Mouse (Mus musculus) left cerebral cortex, adult 18-20 months (tissue): ENCODE data around the gene Lhx1. TPM values are rescaled to one million over a fixed set of nuclear protein-coding genes. Genes with fewer than 3 reads are reported as not detected.

Experiments
- DNase-seq, 2 experiments: peaks; one replicate each; pipeline ENCODE4 v3.0.0; 2021 to 2022; ENCODE audit warnings: low spot score in 2 of 2, mixed read lengths in 1 of 2
- total RNA-seq, 2 experiments: library from RNA; stranded (reverse); gene quantifications; 2 replicates each; pipeline ENCODE4 v1.2.3; 2021

Gene Lhx1
- total RNA-seq, 2 experiments from 2014 or later = not detected

GRCm38 (mm10) chr11:84526976-84527860 lies 1.9 kb upstream of the Lhx1 start:
- DNase-seq = no peak

DNA sequence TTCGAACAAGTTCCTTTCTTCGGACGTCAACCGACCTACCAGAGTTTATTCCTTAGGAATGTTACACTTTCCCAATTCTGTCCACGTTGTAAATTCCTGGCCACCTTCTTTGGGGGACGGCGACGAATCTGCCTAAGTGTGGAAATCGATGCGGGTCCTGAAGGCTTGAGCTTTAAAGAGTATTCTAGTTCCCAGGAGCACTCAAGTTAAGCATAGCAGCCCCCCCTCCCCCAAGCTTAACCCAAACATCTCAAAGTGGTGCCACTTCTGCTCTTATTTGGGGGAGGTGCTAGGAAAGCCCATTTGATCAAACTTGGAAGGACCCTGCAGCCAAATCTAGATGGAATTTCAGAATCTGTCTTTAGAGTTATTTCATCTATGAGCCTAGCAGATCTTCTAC lies 1.1 kb upstream of the Lhx1 start:
- DNase-seq = no peak

GRCm38 (mm10) chr11:84524511-84525270 lies 644 bp downstream of the Lhx1 start:
- no peak for DNase-seq

GRCm38 (mm10) chr11:84523841-84524510 lies 1.4 kb downstream of the Lhx1 start:
- DNase-seq = no peak

DNA sequence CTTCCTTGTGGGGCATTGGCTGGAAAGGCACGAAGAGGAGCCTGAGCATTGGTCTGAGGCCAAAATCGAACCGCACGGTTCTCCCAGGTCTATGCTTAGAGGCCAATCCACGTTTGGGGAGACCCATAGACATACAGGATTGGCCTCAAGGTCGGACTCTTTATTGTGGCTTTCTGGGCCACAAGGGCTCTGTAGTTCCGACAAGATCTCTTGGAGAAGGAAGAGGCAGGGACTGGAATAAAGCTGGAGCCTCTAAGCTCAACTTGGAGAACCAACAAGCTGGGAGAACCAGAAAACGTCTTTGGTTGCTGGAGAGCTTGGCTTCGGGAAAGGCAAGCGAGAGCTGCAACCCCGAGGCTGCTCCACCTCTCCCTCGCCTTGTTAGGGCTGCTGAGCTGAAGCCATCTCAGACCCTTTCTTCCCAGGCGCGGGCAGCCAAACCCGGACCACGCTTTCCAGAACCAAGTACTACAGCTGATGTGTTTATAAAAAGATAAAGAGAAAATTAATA lies 2.0 kb downstream of the Lhx1 start:
- no peak for DNase-seq

GRCm38 (mm10) chr11:84522577-84523320 lies 2.6 kb downstream of the Lhx1 start:
- DNase-seq = no peak

GRCm38 (mm10) chr11:84521751-84522299 lies 3.5 kb downstream of the Lhx1 start:
- DNase-seq = no peak

GRCm38 (mm10) chr11:84521071-84521390 lies 4.3 kb downstream of the Lhx1 start:
- DNase-seq = no peak

- DNase-seq = no peak
These were observed 4.9 kb downstream of the Lhx1 start for GRCm38 (mm10) chr11:84520269-84521070.

DNA sequence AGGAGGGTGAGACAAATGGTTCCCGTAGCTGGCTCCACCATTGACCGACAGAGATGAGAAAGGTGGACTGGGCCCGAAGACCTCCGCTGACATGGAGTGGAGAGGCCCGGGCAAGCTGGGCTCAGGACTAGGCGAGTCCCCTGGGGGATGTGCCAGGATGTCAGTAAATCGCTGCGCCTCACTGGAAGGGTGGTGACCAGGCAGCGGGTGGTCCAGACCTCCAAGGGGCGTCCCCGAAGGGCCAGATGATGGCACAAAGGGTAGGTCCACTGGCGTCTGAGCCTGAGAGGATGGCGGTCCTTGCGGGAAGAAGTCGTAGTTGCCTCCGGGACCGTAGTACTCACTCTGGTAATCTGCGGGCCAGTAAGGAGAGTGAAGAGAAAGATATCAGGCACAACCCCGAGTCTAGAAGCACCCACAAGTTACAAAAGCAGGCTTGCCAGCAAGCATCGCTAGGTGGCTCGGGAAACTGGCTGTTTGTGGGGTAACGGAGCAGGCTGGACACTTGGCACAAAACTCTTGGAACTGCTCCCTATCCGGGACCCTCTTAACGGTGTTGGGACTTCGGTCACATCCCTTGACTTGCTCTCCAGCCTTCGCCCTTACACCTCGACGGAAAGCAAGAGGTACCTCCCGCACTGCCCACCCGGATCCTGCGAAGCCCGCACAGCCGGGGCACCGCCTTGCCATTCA lies 5.6 kb downstream of the Lhx1 start:
- DNase-seq = no peak

GRCm38 (mm10) chr11:84519036-84519435 lies 6.3 kb downstream of the Lhx1 start:
- DNase-seq = no peak

DNA sequence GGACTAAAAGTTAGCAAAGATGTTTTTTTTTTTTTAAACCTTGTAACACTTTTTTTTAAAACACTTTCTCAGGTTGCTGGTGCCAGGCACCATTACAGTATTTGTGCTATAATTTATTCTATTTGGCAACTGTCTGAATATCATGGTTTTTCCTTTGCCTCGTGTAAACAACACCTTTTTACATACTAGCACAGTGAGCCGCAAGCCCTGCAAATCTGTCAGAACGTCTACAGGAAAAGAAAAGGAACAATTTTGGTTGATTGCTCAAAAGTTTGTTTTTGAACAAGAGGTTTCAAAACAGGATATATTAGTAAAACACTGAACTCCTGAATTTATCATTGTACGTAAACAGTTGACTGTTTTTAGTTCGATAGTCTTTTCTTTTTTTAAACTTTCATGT lies 7.1 kb downstream of the Lhx1 start:
- no peak for DNase-seq

GRCm38 (mm10) chr11:84517431-84517830 lies 7.9 kb downstream of the Lhx1 start:
- DNase-seq = no peak

- no peak for DNase-seq
These were observed 8.7 kb downstream of the Lhx1 start for GRCm38 (mm10) chr11:84516501-84517240.

- DNase-seq = peak; percentile 92 to 97
These were observed 11.9 kb downstream of the Lhx1 start, which contains the start of gene Aatf for GRCm38 (mm10) chr11:84513171-84514116. Gene Aatf (minus strand): TSS chr11:84513522.

DNA sequence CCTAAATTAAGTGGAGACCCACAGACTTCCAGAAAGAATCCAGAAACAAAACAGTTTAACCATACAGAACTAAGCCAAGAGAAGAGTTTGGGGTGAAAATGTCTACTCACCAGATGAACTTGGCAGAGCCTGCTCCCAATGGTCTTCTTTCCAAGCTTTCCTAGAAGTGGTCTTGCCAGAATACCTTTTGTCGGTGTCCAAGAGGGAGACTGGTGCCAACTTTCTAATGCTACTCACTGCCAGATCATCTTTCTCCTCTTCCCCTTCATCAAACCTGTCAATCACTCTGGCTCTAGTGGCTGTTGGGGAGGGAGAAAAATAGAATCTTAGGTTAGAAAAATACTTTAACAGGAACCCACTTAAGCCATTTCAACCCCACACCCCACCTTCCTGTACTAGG lies 13.3 kb downstream of the Lhx1 start:
- no peak for DNase-seq

DNA sequence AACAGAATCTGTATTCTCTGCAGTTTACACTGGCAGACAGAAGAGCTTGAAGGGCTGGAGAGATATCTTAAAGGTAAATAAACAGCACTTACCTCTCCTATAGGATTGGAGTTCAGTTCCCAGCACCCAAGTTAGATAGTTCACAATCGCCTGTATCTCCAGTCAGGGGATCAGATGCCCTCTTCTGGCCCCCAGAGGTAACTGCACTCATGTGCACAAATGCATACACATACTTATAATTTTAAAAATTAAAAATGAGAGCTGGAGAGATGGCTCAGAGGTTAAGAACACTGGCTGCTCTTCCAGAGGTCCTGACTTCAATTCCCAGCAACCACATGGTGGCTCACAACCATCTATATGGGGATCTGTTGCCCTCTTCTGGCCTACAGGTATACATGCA lies 21.0 kb downstream of the Lhx1 start:
- DNase-seq = no peak
